Mouse (Mus musculus) embryonic facial prominence, embryonic 15.5 days (tissue): ENCODE data around the gene Vmn1r183. TPM values are rescaled to one million over a fixed set of nuclear protein-coding genes. Genes with fewer than 3 reads are reported as not detected.
"Not testable (repeated sequence)": the region's sequence is repeated elsewhere in the genome, so short reads cannot be mapped to it uniquely, and the experiment has no call there.

Experiments
- ATAC-seq: fragments of 200-750 bp; cut with Nextera tagmentation; 2 replicates; pipeline ENCODE4 v1.8.0; 2017; ENCODE audit warnings: low read depth, moderate TSS enrichment; ENCODE audit not compliant: insufficient number of reproducible peaks, low FRiP score, low TSS enrichment
- H3K27ac ChIP-seq: fragments of 300-500 bp; sonication (generic); replicated peaks from 2 replicates; pipeline ENCODE4 v1.5.1; 2015; ENCODE audit warnings: mild to moderate bottlenecking, inconsistent platforms
- H3K27me3 ChIP-seq: fragments of 300-500 bp; sonication (generic); 2 replicates; pipeline ENCODE4 v1.6.1; 2015; ENCODE audit warnings: inconsistent platforms
- H3K36me3 ChIP-seq: fragments of 300-500 bp; sonication (generic); 2 replicates; pipeline ENCODE4 v1.6.1; 2015; ENCODE audit warnings: mild to moderate bottlenecking, inconsistent platforms
- H3K4me1 ChIP-seq: fragments of 300-500 bp; sonication (generic); 2 replicates; pipeline ENCODE4 v1.6.1; 2015; ENCODE audit warnings: inconsistent platforms
- H3K4me2 ChIP-seq: fragments of 300-500 bp; sonication (generic); replicated peaks from 2 replicates; pipeline ENCODE4 v1.6.1; 2015; ENCODE audit warnings: mild to moderate bottlenecking, inconsistent platforms
- H3K4me3 ChIP-seq: fragments of 300-500 bp; sonication (generic); replicated peaks from 2 replicates; pipeline ENCODE4 v1.5.1; 2015; ENCODE audit warnings: mild to moderate bottlenecking, inconsistent platforms
- H3K9ac ChIP-seq: fragments of 300-500 bp; sonication (generic); 2 replicates; pipeline ENCODE4 v1.6.1; 2015; ENCODE audit warnings: inconsistent platforms
- H3K9me3 ChIP-seq: fragments of 300-500 bp; sonication (generic); replicated peaks from 2 replicates; pipeline ENCODE4 v1.6.1; 2016; ENCODE audit warnings: inconsistent platforms
- WGBS: fragments of 180-500 bp; shearing (Covaris S2); methylation state at CpG from one replicate; pipeline ENCODE4 v1.1.7; 2015; 5-methylcytosine and 5-hydroxymethylcytosine counted together
- polyA plus RNA-seq: library from polyadenylated mRNA; unstranded; fragments of >200 nt; fragmentation: Nextera tagmentation; extraction: Ambion mirVana; gene quantifications from 2 replicates; pipeline ENCODE4 v1.2.1, GENCODE M21; 2015

Gene Vmn1r183
- 0.01 TPM in 1 of 2 replicates, not detected in the other for polyA plus RNA-seq

GRCm38 (mm10) chr7:24052660-24053304, at the start of gene Vmn1r183:
Gene Vmn1r183, plus strand, starts transcription at chr7:24053254.
- no peak for ATAC-seq
- H3K27ac ChIP-seq = no peak within 1 kb of the TSS
- 74% methylated on average over 4 of the region's 4 CpGs for WGBS
- no peaks in the 10 kb centered on the region for H3K9me3 ChIP-seq
- no peaks in the 10 kb centered on the region for H3K27me3 ChIP-seq
- H3K4me1 ChIP-seq = no peaks in the 10 kb centered on the region
- H3K4me3 ChIP-seq = no peak within 1 kb of the TSS
- H3K4me2 ChIP-seq = no peak within 1 kb of the TSS
- no peak within 1 kb of the TSS for H3K9ac ChIP-seq
- H3K36me3 ChIP-seq = no peaks in the 10 kb centered on the region

- H3K36me3 ChIP-seq, H3K4me3 ChIP-seq, H3K9me3 ChIP-seq, ATAC-seq, H3K4me2 ChIP-seq, H3K27ac ChIP-seq, H3K27me3 ChIP-seq, H3K4me1 ChIP-seq, H3K9ac ChIP-seq: not testable (repeated sequence)
- 32% methylated on average over 1 of the region's 1 CpGs for WGBS
These were observed 21.4 kb downstream of the Vmn1r183 start for GRCm38 (mm10) chr7:24074424-24074823.

DNA sequence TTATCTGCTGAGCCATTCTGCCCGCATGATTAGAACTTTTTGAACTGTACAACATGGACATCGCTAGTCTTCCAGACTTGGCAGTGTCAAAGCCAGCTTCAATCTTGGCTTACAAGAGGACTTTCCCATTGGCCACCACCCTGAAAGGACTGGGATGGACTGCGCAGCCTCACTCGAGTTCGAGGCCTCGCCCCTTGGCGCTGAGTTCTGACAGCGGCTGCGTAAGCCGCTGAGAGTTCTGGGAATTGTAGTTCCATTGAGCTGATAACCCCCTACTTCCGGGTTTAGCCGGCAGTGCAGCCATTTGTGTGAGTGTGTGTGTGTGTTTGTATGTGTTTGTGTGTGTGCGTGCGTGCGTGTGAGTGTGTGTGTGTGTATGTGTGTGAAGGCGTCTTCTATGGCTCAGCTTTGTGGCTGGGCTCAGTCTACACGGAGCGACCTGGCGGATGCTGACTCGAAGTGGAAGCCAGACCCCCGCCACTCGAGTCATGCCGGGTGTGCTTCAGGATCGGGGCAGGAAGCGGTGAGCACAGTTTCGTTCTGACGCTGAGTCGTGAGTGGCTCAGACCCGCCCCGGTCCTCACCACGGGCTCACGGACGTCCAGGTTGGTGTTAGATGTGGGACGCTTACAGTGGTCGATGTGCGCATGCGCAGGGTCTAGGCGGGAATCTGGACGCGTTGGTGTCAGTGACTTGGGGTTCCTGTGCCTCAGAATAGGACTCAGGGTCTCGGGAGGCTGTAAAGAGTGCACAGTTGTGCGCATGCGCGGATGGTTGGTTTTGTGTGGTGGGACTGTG, 28.8 kb downstream of the Vmn1r183 start, which contains the start of gene Zfp180:
Gene Zfp180, plus strand, starts transcription at position 291 of the 798 bp plus-strand sequence.
- Histone ChIP-seq H3K27me3 (no peaks in the 10 kb centered on the region), H3K4me1 (peaks cover 23% of the 10 kb centered on the region), H3K27ac (peak within 1 kb of the TSS; percentile 75), H3K9me3 (0 out of 2 replicates have a peak, but pooled peaks cover 4% of the 10 kb centered on the region), H3K4me2 (peak within 1 kb of the TSS; percentile 77), H3K9ac (peak within 1 kb of the TSS; percentile 39), H3K36me3 (peaks cover 14% of the 10 kb centered on the region), H3K4me3 (peak within 1 kb of the TSS; percentile 54)
- ATAC-seq = peak; percentile 98
- 21% methylated on average over 44 of the region's 44 CpGs for WGBS

- Histone ChIP-seq H3K4me3 (peak overlapping the region; percentile 54), H3K4me2 (peak overlapping the region; percentile 77), H3K36me3 (peaks cover 22% of the 10 kb centered on the region), H3K27ac (peak overlapping the region; percentile 75), H3K9me3 (0 out of 2 replicates have a peak, but pooled peaks cover 4% of the 10 kb centered on the region), H3K9ac (peak overlapping the region; percentile 39), H3K27me3 (no peaks in the 10 kb centered on the region), H3K4me1 (peaks cover 23% of the 10 kb centered on the region)
- ATAC-seq = no peak
- 40% methylated on average over 15 of the region's 15 CpGs for WGBS
These were observed 29.6 kb downstream of the Vmn1r183 start for GRCm38 (mm10) chr7:24082457-24083235.

DNA sequence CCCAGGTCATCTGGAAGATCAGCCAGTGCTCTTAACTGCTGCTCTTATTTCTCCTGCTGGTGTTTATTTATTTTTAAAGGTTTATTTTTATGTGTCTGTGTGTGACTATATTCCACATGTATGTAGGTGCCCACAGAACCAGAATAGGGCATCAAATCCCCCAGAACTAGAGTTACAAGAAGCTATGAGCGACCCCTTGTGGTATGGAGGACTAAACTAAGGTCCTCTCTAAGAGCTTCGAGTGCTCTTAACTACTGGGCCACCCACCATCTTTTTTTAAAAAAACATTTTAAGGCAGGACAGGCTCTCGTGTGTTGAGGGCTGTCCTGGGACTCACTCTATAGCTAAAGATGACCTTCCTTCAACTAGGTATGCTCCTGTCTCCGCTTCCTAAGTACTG, 33.8 kb downstream of the Vmn1r183 start:
- no peaks in the 10 kb centered on the region for H3K27me3 ChIP-seq
- H3K36me3 ChIP-seq = peaks cover 39% of the 10 kb centered on the region
- 92% methylated on average over 4 of the region's 4 CpGs for WGBS
- H3K9me3 ChIP-seq = 0 out of 2 replicates have a peak, but pooled peaks cover 4% of the 10 kb centered on the region
- no peak overlapping the region for H3K9ac ChIP-seq
- no peak overlapping the region for H3K4me3 ChIP-seq
- H3K4me2 ChIP-seq = no peak overlapping the region
- ATAC-seq = no peak
- H3K27ac ChIP-seq = no peak overlapping the region
- H3K4me1 ChIP-seq = peaks cover 20% of the 10 kb centered on the region

- Histone ChIP-seq H3K27ac (no peak overlapping the region), H3K4me2 (no peak overlapping the region), H3K9me3 (0 out of 2 replicates have a peak, but pooled peaks cover 4% of the 10 kb centered on the region), H3K4me1 (peaks cover 15% of the 10 kb centered on the region), H3K9ac (no peak overlapping the region), H3K27me3 (no peaks in the 10 kb centered on the region), H3K4me3 (no peak overlapping the region), H3K36me3 (peaks cover 39% of the 10 kb centered on the region)
- no peak for ATAC-seq
- 96% methylated on average over 12 of the region's 12 CpGs for WGBS
These were observed 34.6 kb downstream of the Vmn1r183 start for GRCm38 (mm10) chr7:24087485-24088125.

GRCm38 (mm10) chr7:24104403-24104802, 51.3 kb downstream of the Vmn1r183 start:
- H3K9me3 ChIP-seq = peaks cover 79% of the 10 kb centered on the region
- no peak overlapping the region for H3K27ac ChIP-seq
- H3K4me1 ChIP-seq = no peaks in the 10 kb centered on the region
- ATAC-seq = no peak; the same call in 1 of the 2 replicates
- H3K4me2 ChIP-seq = no peak overlapping the region
- H3K9ac ChIP-seq = no peak overlapping the region
- H3K27me3 ChIP-seq = no peaks in the 10 kb centered on the region
- H3K4me3 ChIP-seq = no peak overlapping the region
- 93% methylated on average over 9 of the region's 9 CpGs for WGBS
- H3K36me3 ChIP-seq = peaks cover 99% of the 10 kb centered on the region

DNA sequence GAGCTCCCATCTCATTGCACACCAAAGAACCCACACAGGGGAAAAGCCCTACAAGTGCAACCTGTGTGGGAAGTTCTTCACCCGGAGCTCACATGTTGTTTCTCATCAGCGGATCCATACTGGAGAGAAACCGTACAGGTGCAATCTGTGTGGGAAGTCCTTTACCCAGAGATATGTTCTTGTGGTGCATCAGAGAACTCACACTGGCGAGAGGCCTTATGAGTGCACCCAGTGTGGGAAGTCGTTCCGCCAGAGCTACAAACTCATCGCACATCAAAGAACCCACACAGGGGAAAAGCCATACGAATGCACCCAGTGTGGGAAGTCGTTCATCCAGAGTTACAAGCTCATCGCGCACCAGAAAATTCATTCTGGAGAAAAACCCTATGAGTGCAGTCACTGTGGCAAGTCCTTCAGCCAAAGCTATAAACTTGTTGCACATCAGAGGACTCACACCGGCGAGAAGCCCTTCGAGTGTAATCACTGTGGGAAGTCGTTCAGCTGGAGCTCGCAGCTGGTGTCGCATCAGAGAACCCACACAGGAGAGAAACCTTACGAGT, 52.2 kb downstream of the Vmn1r183 start:
- 94% methylated on average over 18 of the region's 18 CpGs for WGBS
- peaks cover 79% of the 10 kb centered on the region for H3K9me3 ChIP-seq

DNA sequence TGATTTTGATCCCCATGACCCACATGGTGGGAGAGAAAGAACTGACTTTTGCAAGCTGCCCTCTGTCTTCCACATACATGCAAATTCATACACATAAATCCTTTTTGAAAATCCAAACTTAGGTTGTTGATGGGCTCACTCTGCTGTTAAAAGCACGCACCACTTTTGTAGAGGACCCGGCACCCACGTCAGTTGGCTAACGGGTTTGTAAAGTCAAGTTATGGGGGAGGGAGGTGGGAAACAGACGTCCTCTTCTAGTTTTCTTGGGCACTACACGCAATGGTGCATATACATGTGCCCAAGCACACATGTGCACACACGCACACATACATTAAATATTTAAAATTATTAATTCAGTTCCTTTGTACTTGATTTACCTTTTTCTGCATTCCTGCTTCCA, 57.8 kb downstream of the Vmn1r183 start:
- no peak for ATAC-seq
- 96% methylated on average over 7 of the region's 7 CpGs for WGBS

More for the DNA sequence above, 52.2 kb downstream of the Vmn1r183 start:
- H3K27ac ChIP-seq = no peak overlapping the region
- H3K4me2 ChIP-seq = no peak overlapping the region
- H3K4me3 ChIP-seq = no peak overlapping the region
- no peak for ATAC-seq
- no peaks in the 10 kb centered on the region for H3K4me1 ChIP-seq
- H3K27me3 ChIP-seq = no peaks in the 10 kb centered on the region
- no peak overlapping the region for H3K9ac ChIP-seq
- H3K36me3 ChIP-seq = peaks cover 94% of the 10 kb centered on the region

DNA sequence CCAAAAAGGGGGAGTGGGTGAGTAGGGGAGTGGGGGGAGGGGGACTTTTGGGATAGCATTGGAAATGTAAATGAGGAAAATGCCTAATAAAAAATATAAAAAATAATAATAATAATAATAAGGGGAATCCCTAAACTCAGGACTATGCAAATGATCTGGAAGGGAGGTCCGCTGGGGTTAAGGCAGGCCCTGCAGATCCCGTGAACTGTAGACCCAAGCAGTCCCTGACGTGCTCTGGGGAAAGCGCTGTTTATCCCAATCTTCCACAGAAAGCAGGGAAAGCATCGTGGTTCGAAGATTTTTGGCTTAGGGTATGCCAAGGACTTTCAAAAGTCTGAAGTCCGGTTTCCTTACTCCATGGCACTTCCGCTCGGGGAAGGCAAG, 58.7 kb downstream of the Vmn1r183 start:
- peak overlapping the region; percentile 69 for H3K4me2 ChIP-seq
- H3K27ac ChIP-seq = peak overlapping the region; percentile 86
- peaks cover 22% of the 10 kb centered on the region for H3K9me3 ChIP-seq
- peaks cover 32% of the 10 kb centered on the region for H3K36me3 ChIP-seq
- peaks cover 4% of the 10 kb centered on the region for H3K4me1 ChIP-seq
- no peaks in the 10 kb centered on the region for H3K27me3 ChIP-seq
- WGBS = 2% methylated on average over 9 of the region's 9 CpGs
- H3K9ac ChIP-seq = peak overlapping the region; percentile 63; the same call in 1 of the 2 replicates
- peak; percentile 27; the same call in 1 of the 2 replicates for ATAC-seq
- peak overlapping the region; percentile 60 for H3K4me3 ChIP-seq

More for the DNA sequence above, 57.8 kb downstream of the Vmn1r183 start:
- Histone ChIP-seq H3K36me3 (peaks cover 41% of the 10 kb centered on the region), H3K4me2 (no peak overlapping the region), H3K9ac (no peak overlapping the region), H3K4me3 (no peak overlapping the region), H3K27me3 (no peaks in the 10 kb centered on the region), H3K27ac (no peak overlapping the region), H3K4me1 (peaks cover 4% of the 10 kb centered on the region), H3K9me3 (peaks cover 31% of the 10 kb centered on the region)
